Mouse (Mus musculus) urinary bladder, postnatal 14 days (tissue): ENCODE measurements around the gene Psmb2.

Experiments
- DNase-seq: peaks from one replicate; pipeline ENCODE4 v3.0.0; 2021; ENCODE audit warnings: low spot score

Psmb2 gene

DNA sequence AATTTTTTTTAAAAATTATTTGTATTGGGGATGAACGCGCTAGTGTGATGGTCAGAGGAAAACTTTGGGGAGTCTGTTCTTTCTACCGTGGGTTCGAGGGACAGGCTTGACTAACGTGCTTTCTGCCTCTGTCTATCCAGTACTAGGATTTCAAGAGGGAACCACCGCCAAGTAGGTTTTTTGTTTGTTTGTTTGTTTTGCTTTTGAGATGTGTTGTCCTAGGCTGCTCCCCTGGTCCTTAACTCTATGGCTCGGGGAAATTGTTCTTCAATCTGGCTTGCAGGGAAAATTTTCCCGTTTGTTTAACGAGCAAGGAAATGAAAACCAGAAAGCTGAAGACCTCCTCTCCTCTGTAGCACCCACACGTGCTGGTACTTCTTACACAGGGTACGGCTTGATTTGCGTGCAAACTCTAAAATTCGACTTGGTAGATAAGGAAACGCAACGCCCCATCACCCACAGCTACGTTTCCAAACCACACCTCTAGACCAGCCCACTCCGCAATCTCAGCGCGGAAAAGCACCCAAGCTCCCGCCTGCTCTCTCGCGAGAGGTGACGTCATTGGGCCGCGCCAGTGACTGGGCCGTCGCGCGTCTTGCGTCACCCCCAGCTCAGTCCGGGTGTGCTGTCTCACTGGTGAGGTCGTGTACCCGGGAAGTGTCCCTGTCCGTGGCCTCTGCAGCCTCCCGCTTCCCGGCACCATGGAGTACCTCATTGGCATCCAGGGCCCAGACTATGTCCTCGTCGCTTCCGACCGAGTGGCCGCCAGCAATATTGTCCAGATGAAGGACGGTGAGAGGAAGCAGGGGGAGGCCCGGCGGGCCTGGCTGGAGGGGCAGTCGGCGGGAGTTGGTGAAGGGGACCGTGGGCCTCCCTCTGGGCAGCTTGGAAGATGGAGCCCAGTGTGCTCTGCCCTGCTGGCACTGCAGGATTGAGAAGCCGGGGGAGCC lies at the start of gene Psmb2:
Psmb2 (plus strand) TSS at position 577 of the 950 bp plus-strand sequence.
- peak; percentile 99 for DNase-seq

DNA sequence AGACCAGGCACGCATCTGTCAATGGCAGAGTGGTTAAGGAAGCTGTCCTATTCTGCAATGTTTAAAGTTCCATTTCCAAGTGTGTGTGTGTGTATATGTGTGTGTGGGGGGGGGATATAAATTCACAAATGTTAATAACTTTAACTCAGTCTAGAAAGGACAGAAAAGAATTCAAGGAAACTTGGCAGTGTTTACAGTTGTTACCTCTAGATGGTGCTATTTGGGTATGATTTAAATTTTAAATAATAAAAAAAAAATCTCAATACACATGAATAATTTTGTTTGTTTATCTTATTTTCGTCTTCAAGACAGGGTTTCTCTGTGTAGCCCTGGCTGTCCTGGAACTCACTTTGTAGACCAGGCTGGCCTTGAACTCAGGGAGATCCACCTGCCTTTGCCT lies 45.5 kb upstream of the Psmb2 start:
- no peak for DNase-seq

DNA sequence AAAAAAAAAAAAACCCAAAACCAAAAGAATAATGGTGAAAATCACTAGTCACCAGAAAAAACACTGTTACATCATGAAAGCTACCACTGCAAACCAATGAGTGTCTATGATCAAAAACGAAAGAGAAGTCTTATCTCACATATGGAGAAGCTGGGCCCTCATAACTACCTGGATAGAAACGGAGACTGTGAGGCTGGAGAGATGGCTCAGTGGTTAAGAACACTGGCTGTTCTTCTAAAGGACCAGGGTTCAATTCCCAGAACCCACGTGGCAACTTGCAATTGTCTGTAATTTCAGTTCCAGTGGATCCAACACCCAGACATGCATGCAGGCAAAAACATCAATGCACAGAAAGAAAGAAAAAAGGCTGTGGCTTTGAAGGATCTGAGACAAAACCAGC lies 44.8 kb upstream of the Psmb2 start:
- DNase-seq, result no peak

DNA sequence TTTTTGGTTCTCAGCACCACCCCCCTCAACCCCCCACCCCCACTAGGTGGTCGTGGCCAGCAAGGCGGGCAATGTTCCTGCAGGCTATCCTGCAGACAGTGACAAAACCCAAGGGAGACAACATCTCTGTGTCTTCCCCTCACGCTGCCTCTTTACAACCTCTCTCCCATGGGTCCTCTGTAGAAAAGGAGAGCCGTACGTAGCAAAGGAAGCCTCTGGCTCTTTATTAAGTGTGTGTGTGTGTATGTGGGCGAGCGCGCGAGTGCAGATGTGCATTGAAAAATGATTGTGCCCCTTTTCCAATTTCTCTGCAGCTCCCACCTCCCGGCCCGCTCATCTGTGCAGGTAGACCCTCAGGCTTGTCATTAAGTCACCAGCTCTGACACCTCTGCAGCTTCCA lies 41.1 kb upstream of the Psmb2 start:
- no peak for DNase-seq

DNA sequence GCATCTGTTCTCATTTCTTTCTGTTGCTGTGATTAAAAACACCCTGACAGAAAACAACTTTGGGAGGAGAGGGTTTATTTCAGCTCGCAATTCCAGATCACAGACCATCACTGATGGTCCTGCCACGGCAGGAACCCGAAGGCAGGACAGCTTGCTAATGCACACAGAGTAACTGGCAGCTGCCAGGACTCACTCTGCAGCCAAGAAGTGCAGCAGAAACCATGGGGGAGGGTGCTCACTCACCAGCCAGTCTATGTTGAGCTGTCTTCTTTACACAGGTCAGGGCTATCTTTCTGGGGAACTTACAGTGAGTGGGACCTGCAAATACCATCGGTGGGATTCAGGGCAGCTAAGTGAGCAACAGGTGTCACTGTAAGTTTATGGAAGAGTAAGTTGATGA lies 40.0 kb upstream of the Psmb2 start:
- no peak for DNase-seq

DNA sequence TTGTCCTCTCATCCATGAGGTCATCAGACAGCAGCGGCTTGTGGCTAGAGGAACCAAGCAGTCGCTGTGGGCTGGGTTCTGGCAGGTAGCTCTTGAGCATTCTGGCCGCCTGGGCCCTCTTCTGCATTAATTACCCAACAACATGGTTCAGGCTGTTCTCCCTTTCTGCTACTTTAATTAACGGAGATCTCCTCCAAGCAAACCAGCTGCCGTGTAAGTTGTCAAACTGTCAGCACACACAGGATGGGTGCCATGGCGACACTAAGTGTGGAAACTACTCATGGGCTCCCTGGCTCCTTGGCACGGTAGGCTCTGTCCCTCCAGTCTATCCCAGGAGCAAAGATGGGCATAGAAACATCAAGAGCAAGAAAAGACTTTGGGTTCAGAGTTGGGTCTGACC lies 38.1 kb upstream of the Psmb2 start:
- no peak for DNase-seq

DNA sequence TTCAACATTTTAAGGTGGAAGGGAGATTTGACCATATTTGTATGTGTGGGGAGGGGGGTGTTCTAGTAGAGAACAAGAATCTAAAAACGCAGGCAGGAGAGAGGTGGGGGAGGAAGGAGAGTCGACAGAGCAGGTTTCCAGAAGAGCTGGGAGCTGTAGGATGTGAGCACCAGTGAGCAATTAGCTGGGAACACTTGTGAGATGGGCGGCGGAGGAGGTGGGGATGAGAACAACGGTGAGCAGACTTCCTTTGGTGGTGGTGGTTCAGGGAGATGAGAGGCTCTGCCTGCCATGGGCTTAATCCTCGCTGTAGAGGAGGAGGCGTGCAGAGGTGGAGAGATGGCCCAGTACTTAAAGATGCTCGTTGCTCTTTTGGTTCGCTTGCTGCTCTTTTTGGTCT lies 35.5 kb upstream of the Psmb2 start:
- DNase-seq, result no peak

DNA sequence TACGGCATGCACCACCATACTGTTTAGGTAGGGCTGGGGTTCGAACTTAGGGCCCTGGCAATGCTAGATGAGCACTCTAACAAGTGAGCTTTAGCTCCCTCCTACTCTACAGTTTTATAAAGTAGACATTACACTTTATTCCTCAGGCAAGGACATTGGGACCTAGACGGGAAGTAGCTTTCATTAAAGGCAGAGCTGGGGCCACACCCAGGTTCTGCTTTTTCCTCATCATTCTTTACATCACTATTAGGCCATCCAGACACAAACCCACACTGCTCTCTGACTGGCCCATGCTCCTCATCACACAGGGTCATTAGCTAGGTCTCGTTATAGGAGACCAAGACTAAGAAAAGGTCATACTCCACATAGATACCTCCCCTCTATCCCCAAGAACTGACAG lies 33.6 kb upstream of the Psmb2 start:
- DNase-seq, result no peak

DNA sequence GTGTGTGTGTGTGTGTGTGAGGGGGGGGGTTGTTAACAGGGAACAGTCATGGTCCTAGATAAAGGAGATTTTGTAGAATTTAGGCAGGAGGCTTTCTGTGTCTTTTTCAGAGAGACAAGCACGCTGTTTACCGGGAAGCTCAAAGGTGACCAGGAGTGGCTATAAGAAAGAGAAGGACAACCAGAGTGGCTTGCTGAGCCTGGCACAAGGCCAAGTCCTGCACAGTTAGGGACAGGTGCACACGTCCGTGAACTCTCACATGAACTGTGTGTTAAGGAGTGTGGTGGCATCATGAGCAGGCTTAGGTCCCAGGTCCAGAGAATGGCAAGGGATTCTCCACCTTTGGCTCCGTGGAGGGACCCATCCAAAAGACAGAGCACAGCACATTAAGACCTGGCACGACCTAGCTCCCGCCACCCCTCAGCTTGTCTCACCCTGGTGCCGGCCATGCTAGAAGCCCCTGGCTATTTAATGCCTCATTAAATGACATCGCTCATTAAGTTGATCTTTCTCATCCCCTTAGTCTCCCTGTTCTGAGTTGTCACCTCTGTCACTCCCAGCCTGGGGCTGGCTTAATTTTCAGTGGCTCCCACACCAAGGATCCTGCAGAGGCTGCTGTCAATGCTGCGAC lies 33.0 kb upstream of the Psmb2 start:
- no peak for DNase-seq

DNA sequence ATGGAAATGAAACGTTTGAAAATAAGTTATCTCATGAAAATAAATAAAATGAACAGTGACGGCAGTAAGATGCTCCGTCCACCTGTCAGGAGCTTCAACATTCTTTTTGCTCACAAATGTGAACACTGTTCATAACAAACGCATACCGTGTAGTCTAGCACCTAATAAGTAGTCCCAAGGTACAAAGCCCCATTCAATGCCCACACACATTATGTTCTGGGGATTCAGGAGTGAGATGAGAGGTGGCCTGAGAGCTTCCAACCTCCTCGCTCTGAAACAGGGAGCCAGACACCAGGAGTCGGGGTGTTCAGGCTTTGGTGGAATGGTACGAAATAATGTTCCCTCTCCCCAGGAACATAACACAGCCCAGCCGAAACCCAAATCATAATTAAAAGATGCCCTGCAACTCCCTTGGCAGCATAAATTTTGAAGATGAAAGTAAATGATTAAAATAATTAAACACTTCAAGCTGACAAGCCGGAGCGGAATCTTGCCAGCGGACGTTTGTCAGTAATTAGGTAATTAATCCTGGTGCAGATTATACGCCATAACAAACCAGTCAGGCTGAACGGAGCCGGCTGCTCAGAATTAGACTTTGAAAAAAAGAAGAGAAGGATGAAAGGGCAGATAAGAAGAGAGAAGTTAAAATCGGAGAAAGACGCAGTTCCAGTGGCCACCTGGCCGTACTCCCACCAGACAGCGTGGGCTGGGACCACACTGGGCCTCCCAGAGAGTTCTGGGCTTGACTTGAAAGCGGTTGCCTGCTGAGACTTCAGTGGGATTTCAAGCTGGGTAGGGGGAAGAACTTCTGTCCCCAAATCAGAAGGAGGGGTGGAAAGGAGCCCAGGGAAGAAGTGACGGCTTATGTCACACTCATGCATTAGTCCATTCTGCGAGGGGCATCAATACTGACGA lies 29.2 kb upstream of the Psmb2 start:
- DNase-seq, result no peak

DNA sequence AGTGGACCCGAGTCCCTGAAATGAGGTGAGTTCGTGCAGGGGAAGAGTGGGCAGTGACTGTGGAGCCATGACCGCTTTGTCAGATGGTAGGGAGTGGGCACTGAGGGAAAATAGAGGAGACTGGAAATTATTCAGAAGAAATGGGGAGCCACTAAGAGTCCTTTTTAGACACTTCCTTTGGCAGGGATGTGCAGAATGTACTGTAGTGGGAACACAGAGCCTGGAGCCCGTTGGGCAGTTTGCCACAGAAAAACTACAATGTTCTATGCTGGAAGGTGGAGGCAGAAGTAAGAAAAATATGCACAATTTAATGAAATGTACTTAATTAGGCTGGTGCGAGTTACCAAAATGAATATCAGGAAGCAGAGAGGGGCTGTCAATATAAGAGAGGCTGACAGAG lies 24.3 kb upstream of the Psmb2 start:
- no peak for DNase-seq

DNA sequence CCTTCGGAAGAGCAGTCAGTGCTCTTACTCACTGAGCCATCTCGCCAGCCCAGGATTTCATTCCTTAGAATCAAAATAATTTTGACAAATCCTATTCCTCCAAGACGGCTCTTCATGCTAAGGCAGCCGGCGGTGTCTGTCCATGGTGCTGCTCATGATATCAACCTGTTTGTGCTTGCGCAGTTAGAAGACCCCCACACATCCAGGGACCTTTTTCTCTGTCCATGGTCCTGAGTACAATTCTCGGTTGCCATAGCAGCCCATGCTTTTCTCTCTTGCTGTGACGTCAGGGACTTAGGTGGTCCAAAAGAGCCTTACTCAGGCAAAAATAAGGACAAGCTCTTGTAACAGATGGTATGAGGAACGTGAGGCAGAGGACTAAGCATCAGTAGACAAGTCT lies 22.1 kb upstream of the Psmb2 start:
- DNase-seq, result no peak

DNA sequence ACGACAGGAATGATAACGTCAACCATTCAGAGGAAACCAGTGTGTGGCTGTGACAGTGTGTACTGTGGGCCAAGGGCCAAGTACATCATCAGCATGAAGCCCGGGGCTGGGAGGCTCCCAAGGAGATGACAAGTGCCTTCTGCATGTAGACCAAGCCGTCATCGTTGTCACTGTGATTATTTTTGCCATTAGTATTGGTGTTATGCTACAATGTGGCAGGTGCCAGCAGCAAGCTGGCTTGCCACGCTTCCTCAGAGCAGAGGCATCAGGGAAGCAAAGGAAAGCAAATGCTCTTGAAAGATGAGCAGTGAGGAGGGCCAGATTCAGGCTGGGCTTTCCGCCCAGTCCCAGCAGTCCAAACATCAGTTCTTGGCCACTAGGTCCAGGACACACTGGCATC lies 16.2 kb upstream of the Psmb2 start:
- no peak for DNase-seq

DNA sequence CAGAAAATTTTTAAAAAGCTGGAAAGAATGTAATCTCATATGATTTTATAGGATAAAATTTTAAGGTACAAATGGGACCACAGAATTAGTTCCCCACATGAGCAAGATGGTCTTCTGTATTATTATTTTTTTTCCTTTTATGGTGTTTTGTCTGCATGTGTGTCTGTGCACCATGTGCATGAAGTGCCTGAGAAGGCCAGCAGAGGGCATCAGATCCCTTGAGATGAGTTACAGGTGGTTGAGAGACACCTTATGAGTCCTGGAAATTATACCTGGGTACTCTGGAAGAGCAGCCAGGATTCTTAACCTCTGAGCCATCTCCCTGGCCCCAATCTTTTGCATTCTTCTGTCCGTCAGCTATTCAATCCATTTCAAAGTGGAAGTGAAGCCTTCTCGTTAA lies 10.4 kb upstream of the Psmb2 start:
- no peak for DNase-seq

DNA sequence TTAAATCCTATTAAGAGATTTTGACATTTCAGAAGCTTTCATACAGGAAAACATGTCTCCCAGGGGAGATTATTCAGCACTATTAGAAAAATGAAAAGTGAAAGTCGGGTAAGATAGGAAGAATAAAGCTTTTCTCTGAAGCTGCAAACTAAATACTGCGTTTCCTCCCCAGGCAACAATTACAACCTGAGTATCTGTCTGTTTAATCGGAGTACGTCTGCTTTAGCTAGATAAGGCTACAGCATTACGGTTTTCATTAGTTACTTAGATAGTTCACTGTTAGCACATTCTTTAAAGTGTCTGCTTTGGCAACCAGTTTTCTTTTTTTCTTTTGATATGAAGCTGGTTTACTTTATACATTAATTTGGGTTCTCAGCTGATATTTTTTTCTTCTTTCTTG lies 4.9 kb downstream of the Psmb2 start:
- no peak for DNase-seq

DNA sequence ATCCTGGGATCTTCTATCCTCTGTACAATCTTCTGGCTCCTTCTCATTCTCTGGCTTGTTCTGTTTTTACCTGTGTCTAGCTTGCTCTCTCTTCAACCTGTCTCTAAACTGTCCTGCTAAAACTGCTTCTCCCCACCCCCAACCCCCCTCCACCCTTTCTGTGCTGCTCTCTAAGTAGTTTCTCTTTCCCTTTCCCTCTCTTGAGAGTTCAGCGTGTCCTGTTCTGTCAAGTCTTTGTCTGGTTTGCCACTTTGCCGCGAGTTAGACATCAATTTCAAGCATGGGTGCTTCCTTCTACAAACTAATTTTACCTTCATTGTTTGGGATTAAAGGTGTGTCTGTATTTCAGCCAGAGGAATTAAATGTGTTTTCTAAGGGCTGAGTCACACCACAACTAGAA lies 5.7 kb downstream of the Psmb2 start:
- no peak for DNase-seq

DNA sequence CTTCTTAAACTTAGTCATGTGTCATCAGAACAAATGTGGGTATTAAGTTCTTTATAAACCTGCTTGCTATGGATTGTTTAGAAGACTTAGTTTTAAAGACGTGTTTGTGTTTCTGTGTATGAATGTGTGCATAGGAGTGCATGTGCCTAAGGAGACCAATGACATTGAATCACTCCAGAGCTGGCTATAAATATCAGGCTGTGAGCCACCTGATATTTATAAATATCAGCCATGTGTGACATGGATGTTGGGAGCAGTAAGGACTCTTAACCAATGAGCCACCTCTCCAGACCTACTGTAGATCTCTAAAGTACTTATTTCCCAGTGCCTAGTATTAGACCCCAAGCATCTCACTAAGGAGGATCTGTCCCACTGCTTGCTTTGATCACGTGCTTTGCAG lies 12.0 kb downstream of the Psmb2 start:
- no peak for DNase-seq

DNA sequence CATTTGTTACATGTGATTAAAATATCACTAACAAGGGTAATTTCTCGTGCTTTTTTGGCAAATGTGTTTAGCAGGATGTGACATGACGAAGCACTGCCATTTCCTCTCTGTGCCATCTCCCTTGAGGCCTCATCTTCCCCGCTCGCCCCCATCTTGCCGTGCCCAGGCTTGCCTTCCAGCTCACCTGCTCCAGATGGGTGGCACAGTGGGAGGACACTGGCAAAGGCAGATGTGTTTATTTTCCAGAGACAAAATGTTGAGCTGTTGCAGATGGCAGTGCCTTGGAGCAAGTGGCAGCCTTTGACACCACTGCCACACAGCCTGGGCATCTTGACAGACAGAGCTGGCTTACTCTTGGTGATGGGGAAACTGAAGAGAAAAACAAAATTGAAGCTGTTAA lies 15.6 kb downstream of the Psmb2 start:
- DNase-seq, result no peak

DNA sequence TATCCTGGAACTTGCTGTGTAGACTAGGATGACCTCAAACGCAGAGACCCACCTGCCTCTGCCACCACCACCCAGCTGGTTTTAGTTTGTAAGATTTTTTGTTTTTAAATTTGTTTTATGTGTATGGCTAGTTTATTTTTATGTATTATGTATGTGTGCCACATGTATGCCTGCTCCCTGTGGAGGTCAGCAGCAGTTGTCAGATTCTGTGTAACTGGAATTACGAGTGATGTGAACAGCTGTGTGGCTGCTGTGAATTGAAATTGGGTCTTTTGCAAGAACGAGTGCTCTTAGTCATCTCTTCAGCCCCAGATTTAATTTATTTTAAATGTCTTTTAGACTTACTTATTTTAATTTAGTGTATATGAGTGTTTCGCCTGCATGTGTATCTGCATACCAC lies 19.5 kb downstream of the Psmb2 start:
- DNase-seq, result no peak

DNA sequence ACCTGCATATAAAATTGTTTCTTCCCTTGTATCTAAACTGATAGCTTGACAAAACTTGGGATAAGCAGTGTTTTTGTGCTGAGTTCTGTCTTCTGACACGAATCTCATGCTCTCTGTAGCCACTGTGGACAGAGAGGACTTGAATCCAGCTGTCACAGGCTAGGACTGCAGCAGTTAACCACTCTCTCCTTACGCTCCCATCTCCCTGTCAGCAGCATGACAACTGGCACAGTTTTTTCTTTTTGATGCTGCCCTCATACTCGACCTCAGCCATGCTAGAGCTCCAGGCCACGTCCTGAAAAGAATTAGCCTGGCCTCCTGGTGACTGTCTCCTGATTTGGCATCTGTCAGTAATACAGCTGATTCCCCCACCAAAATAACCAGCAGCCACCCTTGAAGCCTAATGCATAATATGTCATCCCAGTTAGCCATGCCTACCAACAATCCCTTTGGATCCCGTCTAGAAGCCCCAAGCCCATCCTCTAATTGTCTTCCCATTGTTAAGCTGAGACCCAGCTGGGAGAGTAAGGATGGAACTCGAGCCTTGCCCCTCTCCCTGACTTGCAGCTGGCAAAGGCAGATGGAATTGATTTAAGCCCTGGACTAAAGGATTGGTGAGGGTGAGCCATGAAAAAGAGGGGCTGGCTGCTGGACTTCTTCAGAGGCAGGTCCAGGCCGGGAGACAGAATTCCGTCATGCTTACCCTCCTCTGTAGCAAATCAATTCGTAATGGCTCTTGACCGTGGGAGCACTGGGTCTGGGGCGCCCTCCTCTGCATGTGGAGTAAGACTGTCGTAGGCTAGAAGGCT lies 29.4 kb downstream of the Psmb2 start:
- DNase-seq, result no peak

DNA sequence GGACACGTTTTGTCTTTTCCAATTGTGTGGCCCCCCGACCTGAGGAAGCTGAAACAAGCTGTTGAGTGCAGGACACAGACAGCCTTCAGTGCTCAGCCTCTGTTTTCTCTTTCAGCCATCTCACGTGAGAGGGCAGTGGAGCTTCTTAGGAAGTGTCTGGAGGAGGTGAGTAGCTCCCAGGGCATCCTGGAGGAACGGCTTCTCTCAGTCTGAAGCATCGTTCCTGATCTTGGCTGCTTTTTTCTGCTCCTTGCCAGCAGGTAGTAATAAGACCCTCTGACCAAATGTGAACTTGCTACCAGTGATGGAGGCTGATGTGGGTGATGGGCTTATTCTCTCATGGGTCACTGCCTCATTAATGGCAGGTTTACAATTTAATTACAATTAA lies 30.0 kb downstream of the Psmb2 start:
- DNase-seq, result no peak

DNA sequence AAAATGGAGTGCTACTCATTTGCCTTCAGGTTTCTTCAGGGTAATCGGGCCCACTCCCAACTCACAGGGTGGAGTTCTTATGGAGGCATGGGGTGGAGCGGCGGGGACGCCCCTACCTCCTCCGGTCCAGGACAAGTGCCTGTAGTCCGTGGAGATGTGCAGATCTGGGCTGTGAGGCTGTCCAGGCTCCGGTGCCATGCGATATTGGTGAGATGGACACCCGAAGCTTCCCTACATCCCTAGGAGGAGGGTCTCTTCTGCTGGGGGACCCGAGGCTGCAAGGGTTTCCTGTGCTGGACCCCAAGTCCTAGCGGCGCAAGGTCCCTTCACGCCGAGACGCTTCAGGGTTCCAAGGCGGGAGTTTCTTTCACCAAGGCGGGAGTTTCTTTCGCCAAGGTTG lies 54.7 kb downstream of the Psmb2 start:
- no peak for DNase-seq
